Mouse (Mus musculus) inflammation-experienced regulatory T-cells, adult 16 weeks (primary cell): ENCODE results near the gene Zscan29. TPM values are rescaled to one million over a fixed set of nuclear protein-coding genes. Genes with fewer than 3 reads are reported as not detected.

Experiments used
- polyA plus RNA-seq: library from polyadenylated mRNA; unstranded; fragments of 100-300 nt; shearing (Covaris generic); gene quantifications from one replicate; pipeline ENCODE4 v1.2.1, GENCODE M21; 2017

Zscan29 gene
- 64.1 TPM for polyA plus RNA-seq

GRCm38 (mm10) chr2:121170980-121171742, at the start of gene Zscan29:
Gene Zscan29 (minus strand): TSS chr2:121171125.

GRCm38 (mm10) chr2:121170481-121170971, 399 bp downstream of the Zscan29 start, which contains the start of gene Tubgcp4:
Gene Tubgcp4 (plus strand): TSS chr2:121170654.

GRCm38 (mm10) chr2:121140018-121140882, 30.7 kb downstream of the Zscan29 start, which contains the start of the genes Adal and Lcmt2:
Gene Adal (plus strand): TSS chr2:121140428.
Gene Lcmt2 (minus strand): TSS chr2:121140653.

GRCm38 (mm10) chr2:121109695-121110094, 61.2 kb downstream of the Zscan29 start, which contains the start of gene Tgm7:
Gene Tgm7 (minus strand): TSS chr2:121109795.

Other genes starting within 250 kb of the Zscan29 start
- 70.5 TPM for gene Ubr1, start 200.4 kb downstream of the Zscan29 start, polyA plus RNA-seq
- gene Tmem62, start 194.1 kb downstream of the Zscan29 start, polyA plus RNA-seq = 18.0 TPM
- 167 TPM for gene Ccndbp1, start 162.7 kb downstream of the Zscan29 start, polyA plus RNA-seq
- 0.41 TPM for gene Epb42, start 134.1 kb downstream of the Zscan29 start, polyA plus RNA-seq
- not detected for gene Tgm5, start 85.3 kb downstream of the Zscan29 start, polyA plus RNA-seq
- not detected for gene Tgm7, start 61.3 kb downstream of the Zscan29 start, polyA plus RNA-seq
- gene Adal, start 30.7 kb downstream of the Zscan29 start, polyA plus RNA-seq = 20.7 TPM
- gene Lcmt2, start 30.5 kb downstream of the Zscan29 start, polyA plus RNA-seq = 15.6 TPM
- gene Tubgcp4, start 471 bp downstream of the Zscan29 start, polyA plus RNA-seq = 117 TPM
- gene Trp53bp1, start 100.3 kb upstream of the Zscan29 start, polyA plus RNA-seq = 82.8 TPM
- 0.05 TPM for gene Map1a, start 118.5 kb upstream of the Zscan29 start, polyA plus RNA-seq
- gene Ppip5k1, start 184.3 kb upstream of the Zscan29 start, polyA plus RNA-seq = 17.5 TPM
- gene Ckmt1, start 186.6 kb upstream of the Zscan29 start, polyA plus RNA-seq = not detected
- gene Strc, start 216.0 kb upstream of the Zscan29 start, polyA plus RNA-seq = 0.11 TPM
- gene Pdia3, start 242.7 kb upstream of the Zscan29 start, polyA plus RNA-seq = 689 TPM
- gene Catsper2, start 242.7 kb upstream of the Zscan29 start, polyA plus RNA-seq = 1.8 TPM